Mouse (Mus musculus): ENCODE measurements around the gene Slx4. TPM values are rescaled to one million over a fixed set of nuclear protein-coding genes. Genes with fewer than 3 reads are reported as not detected.

Gene Slx4
- 18.0 and 21.3 TPM in 2 replicates for polyA plus RNA-seq (2015; fragmentation: Nextera tagmentation; extraction: Ambion mirVana)

DNA sequence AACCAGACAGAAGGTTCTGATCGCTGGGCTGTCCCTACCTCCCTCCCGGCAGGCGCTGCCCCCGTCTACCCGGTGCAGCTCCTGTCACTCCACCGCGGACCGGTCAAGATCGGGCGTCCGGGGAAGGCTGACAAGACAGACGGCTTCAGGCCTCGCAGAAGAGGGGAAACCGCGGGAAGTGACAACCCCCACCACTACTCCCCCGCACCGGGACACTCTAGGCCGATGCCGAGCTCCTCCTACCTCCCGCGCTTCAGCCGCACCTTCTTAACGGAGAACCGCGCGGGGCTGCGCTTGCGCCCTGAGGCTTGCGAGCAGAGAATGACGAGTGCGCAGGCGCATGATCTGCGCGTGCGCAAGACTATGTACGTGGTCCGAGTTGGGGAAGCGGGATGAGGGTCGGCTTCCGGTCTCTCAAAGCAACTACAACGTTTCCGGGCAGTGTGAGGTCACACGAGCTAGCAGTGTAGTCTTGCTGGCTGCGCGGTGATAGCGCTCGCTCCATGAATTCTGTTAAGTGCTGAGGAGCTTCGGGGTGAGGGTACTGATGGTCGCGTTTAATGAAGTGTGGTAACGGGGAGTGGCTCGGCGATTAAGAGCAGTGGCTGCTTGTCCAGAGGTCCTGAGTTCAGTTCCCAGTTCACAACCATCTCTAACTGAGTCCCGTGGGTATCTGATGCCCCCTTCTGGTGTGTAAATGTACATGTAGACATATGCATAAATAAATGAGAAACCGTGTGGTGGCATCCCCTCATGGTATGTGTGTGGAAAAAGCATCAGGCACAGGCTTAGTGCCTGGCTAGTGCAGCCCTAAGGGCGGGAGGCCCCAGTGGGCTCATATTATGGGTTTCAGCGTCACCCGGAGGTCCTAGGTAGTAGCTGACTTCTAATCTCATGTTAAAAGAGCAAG is at the start of gene Slx4:
TSS of gene Slx4 (minus strand) at position 282 of the 910 bp plus-strand sequence.
- peaks cover 17% of the 10 kb centered on the region for H3K4me1 ChIP-seq

DNA sequence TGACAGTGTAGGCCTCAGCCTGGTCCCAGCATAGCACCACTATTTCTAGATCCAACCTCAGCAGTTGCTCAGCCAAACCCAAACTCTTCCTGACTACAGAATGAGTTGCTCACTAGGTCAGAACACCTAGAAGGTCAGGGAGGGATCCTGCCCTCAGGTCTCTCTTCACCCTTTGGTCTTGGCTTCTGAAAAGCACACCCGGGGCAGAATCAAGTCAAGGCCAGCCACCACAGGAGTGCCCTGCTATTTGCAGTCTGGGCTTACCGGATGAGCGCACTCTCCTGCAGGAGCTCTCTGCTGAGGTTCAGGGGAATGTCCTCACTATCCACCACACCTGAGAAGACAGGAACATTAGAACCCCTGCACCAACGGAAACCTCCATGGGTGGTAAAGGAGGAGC is 49.0 kb upstream of the Slx4 start:
- Histone ChIP-seq H3K4me1 (no peaks in the 10 kb centered on the region), H3K4me2 (no peak overlapping the region), H3K9ac (no peak overlapping the region), H3K27me3 (no peaks in the 10 kb centered on the region), H3K36me3 (ENCODE audit: poor library complexity, severe bottlenecking) (peaks cover 78% of the 10 kb centered on the region), H3K27ac (no peak overlapping the region), H3K4me3 (no peak overlapping the region), H3K9me3 (replicated peaks) (no peaks in the 10 kb centered on the region)
- ATAC-seq, result no peak
- WGBS, result 92% methylated on average over 4 of the region's 4 CpGs

More for the DNA sequence above, at the start of gene Slx4:
- peak within 1 kb of the TSS; percentile 88 for H3K9ac ChIP-seq
- peak within 1 kb of the TSS; percentile 88 for H3K4me3 ChIP-seq
- peak; percentile 97 for ATAC-seq
- 1% methylated on average over 54 of the region's 58 CpGs for WGBS
- H3K36me3 ChIP-seq (ENCODE audit: poor library complexity, severe bottlenecking), result peaks cover 28% of the 10 kb centered on the region
- H3K9me3 ChIP-seq (replicated peaks), result no peaks in the 10 kb centered on the region; the same call in 1 of the 2 replicates
- H3K27me3 ChIP-seq, result no peaks in the 10 kb centered on the region
- H3K27ac ChIP-seq, result peak within 1 kb of the TSS; percentile 82
- peak within 1 kb of the TSS; percentile 90 for H3K4me2 ChIP-seq

GRCm38 (mm10) chr16:4045524-4045923 is 42.0 kb upstream of the Slx4 start:
- H3K4me3 ChIP-seq, result no peak overlapping the region
- H3K9ac ChIP-seq, result no peak overlapping the region
- H3K27me3 ChIP-seq, result no peaks in the 10 kb centered on the region
- no peak overlapping the region for H3K4me2 ChIP-seq
- ATAC-seq, result no peak
- WGBS, result 85% methylated on average over 4 of the region's 4 CpGs
- no peak overlapping the region for H3K27ac ChIP-seq
- peaks cover 88% of the 10 kb centered on the region for H3K36me3 ChIP-seq (ENCODE audit: poor library complexity, severe bottlenecking)
- H3K9me3 ChIP-seq (replicated peaks), result no peaks in the 10 kb centered on the region
- no peaks in the 10 kb centered on the region for H3K4me1 ChIP-seq

GRCm38 (mm10) chr16:4044093-4044492 is 40.5 kb upstream of the Slx4 start:
- 89% methylated on average over 2 of the region's 2 CpGs for WGBS
- Histone ChIP-seq H3K36me3 (ENCODE audit: poor library complexity, severe bottlenecking) (peaks cover 86% of the 10 kb centered on the region), H3K27ac (no peak overlapping the region), H3K4me1 (no peaks in the 10 kb centered on the region), H3K4me2 (no peak overlapping the region), H3K9me3 (replicated peaks) (no peaks in the 10 kb centered on the region), H3K27me3 (no peaks in the 10 kb centered on the region), H3K4me3 (no peak overlapping the region), H3K9ac (no peak overlapping the region)
- no peak for ATAC-seq

DNA sequence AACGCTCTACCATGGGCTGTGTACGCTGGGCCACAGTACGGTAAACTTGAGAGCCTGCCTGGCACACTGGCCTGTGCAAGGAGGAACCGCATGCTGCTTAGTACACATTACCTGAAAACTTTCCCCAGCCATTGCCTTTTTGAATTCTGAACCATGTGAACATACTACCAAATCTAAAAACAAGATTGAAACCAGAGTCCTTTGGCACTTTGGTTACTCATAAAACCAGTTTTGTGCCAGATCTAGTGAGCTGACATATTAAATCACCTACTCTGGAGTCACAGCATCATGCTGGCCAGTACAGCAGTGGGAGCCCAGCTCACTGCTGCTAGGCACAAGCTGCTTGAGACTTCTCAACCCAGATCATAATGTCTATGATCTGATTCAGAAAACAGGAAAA is 38.1 kb upstream of the Slx4 start:
- H3K4me2 ChIP-seq, result no peak overlapping the region
- no peaks in the 10 kb centered on the region for H3K9me3 ChIP-seq (replicated peaks)
- WGBS, result 97% methylated on average over 4 of the region's 4 CpGs
- no peak for ATAC-seq
- peaks cover 88% of the 10 kb centered on the region for H3K36me3 ChIP-seq (ENCODE audit: poor library complexity, severe bottlenecking)
- no peaks in the 10 kb centered on the region for H3K4me1 ChIP-seq
- no peak overlapping the region for H3K4me3 ChIP-seq
- no peak overlapping the region for H3K27ac ChIP-seq
- no peaks in the 10 kb centered on the region for H3K27me3 ChIP-seq
- H3K9ac ChIP-seq, result no peak overlapping the region

- Histone ChIP-seq H3K27me3 (no peaks in the 10 kb centered on the region), H3K27ac (no peak overlapping the region), H3K9me3 (replicated peaks) (no peaks in the 10 kb centered on the region), H3K4me1 (no peaks in the 10 kb centered on the region), H3K4me3 (no peak overlapping the region), H3K9ac (no peak overlapping the region), H3K4me2 (no peak overlapping the region), H3K36me3 (ENCODE audit: poor library complexity, severe bottlenecking) (peaks cover 81% of the 10 kb centered on the region)
- WGBS, result 94% methylated on average over 5 of the region's 5 CpGs
- no peak for ATAC-seq
These were observed 36.6 kb upstream of the Slx4 start for GRCm38 (mm10) chr16:4040206-4040605.

DNA sequence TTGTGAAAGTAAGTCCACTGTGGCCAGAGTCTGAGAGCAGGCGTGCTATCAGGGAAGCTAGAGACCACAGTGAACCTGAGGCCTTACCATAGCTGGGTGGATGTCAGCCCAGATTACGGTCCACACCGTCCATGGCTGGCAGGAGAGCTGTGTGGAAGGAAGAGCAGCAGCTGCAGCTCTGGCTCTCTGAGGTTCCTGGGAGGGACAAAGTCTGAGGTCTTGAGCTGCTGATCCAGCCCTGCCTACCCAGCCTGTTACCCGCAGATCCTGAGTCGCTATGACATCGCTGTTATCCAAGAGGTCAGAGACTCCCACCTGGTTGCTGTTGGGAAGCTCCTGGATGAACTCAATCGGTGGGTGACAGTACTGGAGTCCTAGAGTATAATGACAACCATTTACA is 34.1 kb upstream of the Slx4 start:
- H3K9me3 ChIP-seq (replicated peaks), result no peaks in the 10 kb centered on the region
- H3K4me2 ChIP-seq, result no peak overlapping the region
- WGBS, result 97% methylated on average over 7 of the region's 7 CpGs
- peaks cover 60% of the 10 kb centered on the region for H3K36me3 ChIP-seq (ENCODE audit: poor library complexity, severe bottlenecking)
- no peaks in the 10 kb centered on the region for H3K4me1 ChIP-seq
- H3K4me3 ChIP-seq, result no peak overlapping the region
- no peak for ATAC-seq
- no peak overlapping the region for H3K9ac ChIP-seq
- no peak overlapping the region for H3K27ac ChIP-seq
- no peaks in the 10 kb centered on the region for H3K27me3 ChIP-seq

DNA sequence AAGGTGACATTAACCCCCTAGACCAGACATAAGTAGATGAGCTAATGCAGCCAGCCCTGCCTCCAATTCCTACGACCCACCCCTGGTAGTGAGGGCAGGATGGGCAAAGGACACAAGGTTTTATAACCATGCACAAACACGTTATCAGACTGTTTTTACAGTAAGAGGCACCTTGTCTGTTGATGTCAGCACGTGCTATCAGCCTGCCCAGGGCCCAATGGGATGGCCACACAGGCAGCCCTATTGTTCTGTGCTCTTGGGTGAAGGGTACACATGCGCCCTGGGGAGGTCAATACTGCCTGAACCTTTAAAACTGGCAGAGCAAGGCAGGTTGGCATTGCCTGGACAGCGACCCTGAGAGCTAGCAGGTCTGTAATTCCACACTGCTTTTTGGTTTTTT is 33.2 kb upstream of the Slx4 start, which contains the start of gene Dnase1:
TSS of gene Dnase1 (plus strand) at position 136 of the 400 bp plus-strand sequence.
- no peaks in the 10 kb centered on the region for H3K4me1 ChIP-seq
- H3K27me3 ChIP-seq, result no peaks in the 10 kb centered on the region
- no peak for ATAC-seq
- H3K27ac ChIP-seq, result no peak within 1 kb of the TSS
- H3K9ac ChIP-seq, result no peak within 1 kb of the TSS
- no peak within 1 kb of the TSS for H3K4me3 ChIP-seq
- no peaks in the 10 kb centered on the region for H3K9me3 ChIP-seq (replicated peaks)
- H3K36me3 ChIP-seq (ENCODE audit: poor library complexity, severe bottlenecking), result peaks cover 55% of the 10 kb centered on the region
- WGBS, result 90% methylated on average over 5 of the region's 5 CpGs
- no peak within 1 kb of the TSS for H3K4me2 ChIP-seq

DNA sequence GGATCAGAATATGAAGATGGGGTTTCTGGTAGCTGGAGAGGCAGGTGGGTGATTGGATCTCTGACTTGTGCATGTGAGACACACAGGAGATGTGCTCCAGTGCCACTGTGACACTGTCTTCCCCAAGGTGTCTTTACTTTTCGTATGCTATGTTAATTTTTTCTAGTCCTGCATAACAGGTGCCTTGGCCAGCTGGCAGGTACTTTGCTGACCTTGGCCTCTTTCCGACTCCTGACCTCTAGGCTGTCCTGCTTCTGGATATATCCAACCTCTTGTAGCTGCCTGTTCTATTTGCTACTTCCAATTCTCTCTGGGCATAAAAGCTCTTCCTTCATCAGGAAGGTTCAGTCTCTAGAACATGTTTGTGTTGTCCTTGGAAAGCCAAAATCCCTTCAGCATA is 32.0 kb upstream of the Slx4 start:
- 91% methylated on average over 2 of the region's 2 CpGs for WGBS
- no peaks in the 10 kb centered on the region for H3K4me1 ChIP-seq
- H3K27ac ChIP-seq, result no peak overlapping the region
- H3K4me2 ChIP-seq, result no peak overlapping the region
- H3K9me3 ChIP-seq (replicated peaks), result no peaks in the 10 kb centered on the region
- no peak overlapping the region for H3K4me3 ChIP-seq
- peaks cover 43% of the 10 kb centered on the region for H3K36me3 ChIP-seq (ENCODE audit: poor library complexity, severe bottlenecking)
- H3K9ac ChIP-seq, result no peak overlapping the region
- H3K27me3 ChIP-seq, result no peaks in the 10 kb centered on the region
- ATAC-seq, result no peak

- no peak overlapping the region for H3K4me2 ChIP-seq
- 88% methylated on average over 3 of the region's 3 CpGs for WGBS
- no peak for ATAC-seq
- H3K9ac ChIP-seq, result no peak overlapping the region
- no peaks in the 10 kb centered on the region for H3K27me3 ChIP-seq
- peaks cover 34% of the 10 kb centered on the region for H3K36me3 ChIP-seq (ENCODE audit: poor library complexity, severe bottlenecking)
- no peaks in the 10 kb centered on the region for H3K9me3 ChIP-seq (replicated peaks)
- H3K4me1 ChIP-seq, result no peaks in the 10 kb centered on the region
- no peak overlapping the region for H3K4me3 ChIP-seq
- no peak overlapping the region for H3K27ac ChIP-seq
These were observed 30.9 kb upstream of the Slx4 start for GRCm38 (mm10) chr16:4034476-4034875.

DNA sequence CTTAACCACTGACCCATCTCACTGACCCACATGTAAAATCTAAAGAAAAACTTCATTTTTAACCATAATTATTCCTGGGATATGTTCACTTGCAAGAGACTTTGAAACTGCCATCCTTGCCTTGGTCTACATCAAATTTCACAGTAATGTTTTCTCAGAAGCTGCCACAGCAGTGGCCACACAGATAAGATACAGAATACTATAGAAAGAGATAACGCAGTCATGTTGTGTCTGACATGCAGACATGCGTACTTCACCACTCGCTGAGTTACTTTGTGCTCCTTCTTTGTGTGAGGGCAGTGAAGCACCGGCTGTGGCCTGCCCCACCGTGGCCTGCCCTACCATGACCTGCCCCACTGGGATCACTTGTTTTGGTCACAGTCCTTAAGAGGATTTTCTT is 30.4 kb upstream of the Slx4 start:
- H3K9ac ChIP-seq, result no peak overlapping the region

DNA sequence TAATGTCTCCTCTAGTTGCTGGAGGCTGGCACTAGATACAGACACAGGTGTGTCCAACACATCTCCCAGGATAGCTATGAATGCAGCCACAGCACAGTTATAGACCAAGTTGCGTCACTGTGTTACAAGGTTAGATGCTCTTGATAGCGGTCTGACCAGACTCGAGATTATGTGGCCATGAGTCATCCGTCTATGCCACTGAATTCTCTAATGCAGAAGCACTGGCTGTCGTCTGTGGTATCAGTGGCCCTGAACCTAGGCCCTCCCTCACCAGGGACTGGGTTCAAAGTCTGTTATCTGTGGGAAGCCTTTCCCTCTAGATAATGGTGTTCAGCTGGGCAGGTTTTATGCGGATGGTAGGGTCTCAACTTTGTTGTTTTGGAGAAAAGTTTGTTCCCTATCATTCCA is 28.8 kb upstream of the Slx4 start:
- Histone ChIP-seq H3K27me3 (no peaks in the 10 kb centered on the region), H3K4me3 (no peak overlapping the region), H3K4me2 (no peak overlapping the region), H3K27ac (no peak overlapping the region), H3K9ac (no peak overlapping the region), H3K9me3 (replicated peaks) (no peaks in the 10 kb centered on the region), H3K4me1 (no peaks in the 10 kb centered on the region), H3K36me3 (ENCODE audit: poor library complexity, severe bottlenecking) (peaks cover 13% of the 10 kb centered on the region)
- ATAC-seq, result no peak
- WGBS, result 92% methylated on average over 6 of the region's 6 CpGs

More for the DNA sequence above, 30.4 kb upstream of the Slx4 start:
- Histone ChIP-seq H3K4me2 (no peak overlapping the region), H3K27ac (no peak overlapping the region), H3K9me3 (replicated peaks) (no peaks in the 10 kb centered on the region), H3K4me3 (no peak overlapping the region), H3K4me1 (no peaks in the 10 kb centered on the region), H3K27me3 (no peaks in the 10 kb centered on the region), H3K36me3 (ENCODE audit: poor library complexity, severe bottlenecking) (peaks cover 29% of the 10 kb centered on the region)
- 63% methylated on average over 5 of the region's 5 CpGs for WGBS
- ATAC-seq, result no peak
